Mouse (Mus musculus) bone marrow, adult 2 months (tissue): ENCODE data around the gene Cep72.

Source experiments
- CTCF ChIP-seq: fragments of 200-500 bp; IDR thresholded peaks from 2 replicates; pipeline ENCODE4 v1.5.1; 2011; ENCODE audit warnings: low read length, control low read depth; ENCODE audit not compliant: control insufficient read depth, insufficient read depth
- POLR2A ChIP-seq: fragments of 200-500 bp; IDR thresholded peaks from 2 replicates; pipeline ENCODE4 v1.6.1; 2011; ENCODE audit warnings: low read depth, mild to moderate bottlenecking, control low read depth, low read length, borderline replicate concordance; ENCODE audit not compliant: control insufficient read depth

DNA sequence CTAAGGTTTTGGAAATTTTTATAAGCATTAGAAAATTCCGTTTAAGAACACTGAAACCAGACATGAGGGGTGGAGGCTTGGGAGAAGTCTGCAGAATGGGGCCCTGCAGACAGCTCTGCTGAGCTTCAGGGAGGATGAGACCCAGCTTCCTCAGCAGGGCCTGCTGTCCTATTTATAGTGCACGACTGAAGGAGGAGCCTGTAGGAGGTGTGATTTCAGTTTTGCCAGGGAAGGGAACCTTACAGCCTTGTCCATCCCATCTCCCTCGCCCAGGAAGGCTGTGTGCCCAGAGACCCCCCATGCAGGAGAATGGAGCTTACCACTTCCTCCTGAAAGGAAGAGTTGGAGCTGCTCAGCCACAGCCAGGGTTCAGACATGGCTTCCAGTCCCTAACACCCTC, 51.4 kb downstream of the Cep72 start:
- TF ChIP-seq POLR2A (no peak), CTCF (no peak)
